Mouse (Mus musculus) CH12.LX (cell line): ENCODE measurements around the gene Ghr.

Source experiments
- CTCF ChIP-seq, 2 experiments: IDR thresholded peaks in 1 of 2; conservative IDR thresholded peaks in 1 of 2; 2 replicates each; pipeline ENCODE4 v1.5.1; 2011 to 2012; ENCODE audit warnings: low read depth in 2 of 2, low read length in 2 of 2, improper control_type of control experiment in 1 of 2, inconsistent platforms in 1 of 2, mild to moderate bottlenecking in 1 of 2, moderate library complexity in 1 of 2
- ELF1 ChIP-seq: IDR thresholded peaks from 2 replicates; pipeline ENCODE4 v1.6.1; 2014; ENCODE audit warnings: low read depth, mild to moderate bottlenecking, inconsistent platforms, low read length, improper control_type of control experiment
- HCFC1 ChIP-seq: IDR thresholded peaks from 2 replicates; pipeline ENCODE4 v1.6.1; 2012; ENCODE audit warnings: low read depth, mild to moderate bottlenecking, inconsistent platforms, low read length, improper control_type of control experiment
- MAFK ChIP-seq: IDR thresholded peaks from 2 replicates; pipeline ENCODE4 v1.6.1; 2011; ENCODE audit warnings: low read length, improper control_type of control experiment; ENCODE audit not compliant: insufficient replicate concordance

- TF ChIP-seq CTCF (conservative IDR thresholded peaks at IDR 0.05 in 1 of 2, IDR thresholded peaks at IDR 0.05 in 1 of 2; ENCODE audit: low read depth in 2 of 2, low read length in 2 of 2) = no peak
- TF ChIP-seq HCFC1 = no peak
- no peak for TF ChIP-seq MAFK
- no peak for TF ChIP-seq ELF1
Measured at GRCm38 (mm10) chr15:3455572-3455971, 127.7 kb downstream of the Ghr start.
